Mouse (Mus musculus) kidney, postnatal 10 days (tissue): ENCODE measurements at regions not wholly inside any gene's neighbourhood (a gene's known extent, or its start where the extent isn't known, plus 50 kb on each side); places are given as distances from the start of the nearest gene placed in this dataset.
"Not testable (repeated sequence)": the region's sequence is repeated elsewhere in the genome, so short reads cannot be mapped to it uniquely, and the experiment has no call there.

ENCODE experiments used
- DNase-seq: peaks from one replicate; pipeline ENCODE4 v3.0.0; 2021; ENCODE audit warnings: mixed read lengths

GRCm38 (mm10) chr12:65325347-65325746 is 100.0 kb downstream of the Wdr20rt start:
- DNase-seq: no peak

DNA sequence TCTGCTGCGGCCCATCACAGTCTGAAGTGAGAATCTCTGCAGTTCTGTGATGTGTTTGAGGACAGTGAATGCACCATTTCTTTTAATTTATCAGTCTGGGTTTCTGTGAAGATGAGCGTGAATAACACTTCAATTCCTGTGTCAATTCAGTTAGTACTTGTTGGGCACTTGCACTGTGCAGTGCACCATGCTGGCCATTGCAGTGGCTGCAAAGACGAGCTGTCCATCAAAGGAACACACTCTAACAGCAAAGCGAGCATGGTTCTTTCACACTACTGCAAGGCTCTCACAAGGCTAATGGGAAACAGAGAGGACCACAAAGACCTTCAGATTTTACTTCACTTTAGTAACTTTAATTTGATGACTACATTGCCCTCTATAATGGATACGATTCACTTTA is 103.2 kb downstream of the Wdr20rt start:
- DNase-seq: no peak

GRCm38 (mm10) chr12:65329678-65330077 is 104.4 kb downstream of the Wdr20rt start:
- DNase-seq: no peak

DNA sequence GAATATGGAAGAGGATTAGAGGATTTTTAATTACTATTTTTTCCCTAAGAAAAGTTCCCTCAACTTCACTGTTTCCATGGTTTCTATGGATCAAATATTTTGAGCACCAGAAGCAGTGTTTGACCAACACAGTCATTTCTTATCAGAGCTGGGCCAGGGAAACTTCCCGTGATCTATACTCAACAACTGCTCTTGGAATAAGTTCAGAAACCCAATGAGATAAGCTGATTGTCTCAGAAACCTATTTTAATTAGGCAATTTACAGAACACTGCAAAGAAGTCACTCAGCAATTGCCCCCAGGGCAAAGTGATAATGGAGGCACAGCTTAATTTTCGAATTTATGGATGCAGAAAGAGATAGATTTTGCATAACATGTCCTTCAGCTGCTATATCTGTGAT is 114.7 kb downstream of the Wdr20rt start:
- no peak for DNase-seq

- DNase-seq: no peak
Observed at GRCm38 (mm10) chr12:65347251-65347650, 121.9 kb downstream of the Wdr20rt start.

GRCm38 (mm10) chr12:65349535-65349934 is 124.2 kb downstream of the Wdr20rt start:
- no peak for DNase-seq

DNA sequence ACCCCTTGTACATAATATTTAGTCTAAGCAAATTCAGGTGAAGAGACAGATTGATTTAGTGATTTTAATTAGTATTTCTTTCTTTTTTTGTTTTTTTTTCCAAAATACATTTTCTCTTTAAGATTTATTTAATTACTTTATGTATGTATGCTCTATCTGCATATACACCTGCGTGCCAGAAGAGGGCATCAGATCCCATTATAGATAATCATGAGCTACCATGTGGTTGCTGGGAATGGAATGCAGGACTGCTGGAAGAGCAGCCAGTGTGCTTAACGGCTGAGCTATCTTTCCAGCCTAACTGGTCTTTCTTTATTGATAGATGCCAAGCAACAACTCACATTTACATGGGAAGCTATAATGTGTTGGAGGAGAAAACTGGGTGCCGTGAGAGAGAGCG is 138.9 kb downstream of the Wdr20rt start:
- no peak for DNase-seq

GRCm38 (mm10) chr12:65367334-65367733 is 142.0 kb downstream of the Wdr20rt start:
- no peak for DNase-seq

DNA sequence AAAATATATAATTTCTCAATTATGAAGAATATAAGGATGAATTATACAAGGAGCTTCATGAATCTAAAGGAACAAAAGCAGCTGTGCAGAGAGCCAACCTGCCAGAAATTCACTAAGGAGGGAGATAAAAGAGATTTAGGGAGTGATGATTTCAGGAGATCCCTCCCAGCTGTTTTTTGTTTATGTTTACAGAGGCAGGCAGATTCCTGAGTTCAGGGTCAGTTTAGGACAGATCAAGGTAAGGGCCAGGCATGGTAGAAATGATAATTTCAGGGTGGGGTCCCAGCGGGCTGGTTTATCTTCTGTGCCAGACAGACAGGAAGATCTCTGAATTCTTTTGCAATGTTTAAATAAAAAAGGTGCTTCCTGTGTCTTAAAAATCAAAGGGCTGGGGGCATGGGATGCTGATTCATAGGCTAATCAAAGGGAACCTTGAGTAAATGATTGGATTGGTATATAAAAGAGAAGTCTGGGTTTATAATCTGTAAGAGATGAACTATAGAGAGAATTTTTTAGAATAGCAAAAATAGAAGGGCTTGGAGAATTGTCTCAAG is 142.6 kb downstream of the Wdr20rt start:
- no peak for DNase-seq

DNA sequence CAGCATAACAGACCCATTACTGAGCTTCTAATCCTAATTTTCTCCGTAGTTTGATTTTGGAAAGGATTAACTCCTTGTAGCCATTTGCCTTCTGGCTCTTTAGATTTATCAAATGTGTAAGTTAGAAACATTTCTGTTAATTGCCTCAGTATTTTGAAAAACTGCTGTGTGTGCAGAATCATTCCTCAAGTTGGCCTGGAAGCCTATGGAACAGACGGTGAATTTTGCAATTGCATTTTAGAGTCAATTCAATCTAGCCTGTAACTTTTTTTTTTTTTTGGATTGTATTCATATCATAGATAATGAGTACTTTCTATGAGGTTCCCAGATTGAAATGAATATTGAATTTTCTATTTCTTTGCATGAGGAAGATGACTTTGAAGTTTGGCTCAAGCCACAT is 146.3 kb downstream of the Wdr20rt start:
- no peak for DNase-seq

GRCm38 (mm10) chr12:65379321-65379720 is 154.0 kb downstream of the Wdr20rt start:
- DNase-seq: no peak

- no peak for DNase-seq
Observed at GRCm38 (mm10) chr12:65382118-65382791, 156.9 kb downstream of the Wdr20rt start.

DNA sequence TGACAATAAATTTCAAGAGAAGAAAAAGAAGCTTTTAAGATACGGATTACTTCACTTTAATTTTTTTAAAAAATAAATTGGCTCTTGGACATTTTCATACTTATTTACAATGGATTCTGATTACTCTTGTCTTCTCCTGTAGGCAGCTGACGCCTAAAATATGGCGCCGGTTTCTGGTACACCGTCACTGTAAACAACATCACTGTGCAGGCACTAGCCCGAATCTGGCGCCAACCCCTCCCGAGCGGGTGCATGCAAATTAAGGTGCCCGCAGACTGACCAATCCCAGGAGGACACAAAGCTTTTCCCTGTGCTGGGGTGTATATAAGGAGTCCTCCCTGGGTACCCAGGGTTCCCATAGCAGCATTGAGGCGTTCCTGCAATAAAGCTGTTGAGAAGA is 157.5 kb downstream of the Wdr20rt start:
- not testable (repeated sequence) for DNase-seq

- no peak for DNase-seq
Observed at GRCm38 (mm10) chr12:65386005-65386645, 160.8 kb downstream of the Wdr20rt start.

DNA sequence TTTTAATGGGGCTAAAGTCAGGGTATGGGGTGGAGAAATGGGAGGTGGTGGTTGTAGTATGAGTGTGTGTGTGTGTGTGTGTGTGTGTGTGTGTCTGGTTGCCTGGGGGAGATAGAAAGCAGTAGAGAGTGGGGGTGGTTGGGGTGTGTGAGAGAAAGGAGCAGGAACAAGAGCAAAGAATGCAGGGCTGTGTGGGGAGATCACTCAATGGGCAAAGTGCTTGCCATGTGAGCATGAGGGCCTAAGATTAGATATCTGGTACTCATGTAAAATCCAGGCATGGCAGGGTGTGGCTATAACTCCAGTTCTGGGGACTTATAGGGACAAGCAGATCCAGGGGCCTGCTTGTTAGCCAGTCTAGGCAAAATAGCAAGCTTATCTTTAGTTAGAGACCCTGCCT is 161.7 kb downstream of the Wdr20rt start:
- DNase-seq: no peak

DNA sequence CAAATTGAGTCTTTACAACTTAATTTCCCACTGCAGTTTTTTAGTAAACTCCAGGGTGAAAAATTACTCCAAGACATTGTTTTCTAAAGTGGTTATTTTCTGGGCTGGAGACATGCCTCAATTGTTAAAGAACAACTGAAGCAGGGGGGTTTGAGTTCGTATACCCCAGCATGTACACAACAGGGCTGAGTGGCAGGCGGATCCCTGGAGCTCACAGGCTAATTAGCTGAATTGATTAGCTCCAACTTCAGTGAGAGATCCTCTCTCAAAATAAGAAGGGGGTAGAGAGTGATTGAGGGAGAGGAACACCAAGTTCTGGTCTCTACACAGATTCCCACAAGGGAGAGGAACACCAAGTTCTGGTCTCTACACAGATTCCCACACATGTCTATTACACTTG is 164.2 kb downstream of the Wdr20rt start:
- no peak for DNase-seq

GRCm38 (mm10) chr12:65390330-65390729 is 165.0 kb downstream of the Wdr20rt start:
- DNase-seq: no peak

GRCm38 (mm10) chr12:65401728-65402419 is 176.6 kb downstream of the Wdr20rt start:
- DNase-seq: peak; percentile 47

DNA sequence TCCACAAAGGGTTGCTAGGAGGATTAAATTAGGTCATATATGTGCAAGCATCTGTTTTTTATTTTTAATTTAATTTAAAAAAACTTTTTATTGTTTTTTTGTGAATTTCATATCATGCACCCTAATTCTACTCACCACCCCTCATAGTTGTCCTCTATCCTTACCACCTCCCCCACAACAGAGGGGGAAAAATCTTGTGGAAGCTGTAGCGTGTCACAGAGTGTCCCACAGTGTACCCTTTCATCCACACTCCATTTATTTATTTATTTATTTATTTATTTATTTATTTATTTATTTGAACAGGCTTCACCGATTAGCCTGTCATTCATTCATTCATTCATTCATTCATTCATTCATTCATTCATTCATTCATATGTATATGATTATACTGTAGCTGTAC is 177.8 kb downstream of the Wdr20rt start:
- DNase-seq: no peak

DNA sequence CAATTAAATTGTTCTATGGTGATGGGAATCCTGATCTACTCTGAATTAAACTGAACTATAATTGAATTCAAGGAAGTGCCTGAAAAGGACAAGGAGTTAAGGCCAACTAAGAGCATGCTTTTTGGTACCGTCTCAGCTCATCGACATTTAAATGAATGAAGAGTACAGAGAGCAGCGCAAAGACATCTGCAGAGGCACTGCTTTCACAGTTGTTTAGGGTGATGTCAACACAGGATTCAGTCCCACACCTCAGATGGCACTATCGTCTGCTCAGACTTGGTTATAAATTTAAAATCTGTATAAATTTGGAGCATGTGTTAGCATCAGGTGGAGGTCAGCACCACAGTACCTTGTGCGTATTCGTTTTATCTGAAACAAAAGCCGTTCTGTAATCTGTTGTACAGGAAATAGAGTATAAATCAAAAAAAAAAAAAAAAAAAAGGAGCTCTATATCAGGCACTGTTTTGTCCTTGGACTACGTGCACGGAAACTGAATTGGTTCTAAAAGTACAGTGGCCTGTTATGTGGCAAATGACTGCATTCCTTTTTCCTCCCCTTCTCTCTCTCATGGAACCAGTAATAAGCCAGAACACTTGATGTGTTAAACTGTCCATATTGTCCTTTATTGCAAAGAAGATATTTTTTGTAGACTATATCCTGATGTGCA is 187.8 kb downstream of the Wdr20rt start:
- DNase-seq: no peak

DNA sequence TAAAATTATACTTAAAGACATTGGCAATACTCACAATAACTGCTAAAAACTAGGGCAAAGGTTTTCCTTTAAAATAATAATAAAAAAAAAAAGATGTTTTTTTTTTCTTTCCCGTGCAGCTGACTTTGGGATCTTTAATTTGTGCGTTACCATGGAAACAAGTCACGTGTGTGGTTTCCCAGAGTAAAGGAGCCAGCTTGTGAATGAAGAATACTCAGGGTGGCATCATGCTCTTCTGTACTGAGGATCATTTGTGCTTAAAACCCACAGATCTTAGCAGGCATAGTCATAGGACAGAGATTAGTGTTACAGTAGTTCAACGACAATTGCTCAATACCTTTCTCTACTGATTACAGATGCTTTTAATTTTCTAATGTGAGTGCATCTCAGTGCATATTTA is 189.1 kb downstream of the Wdr20rt start:
- no peak for DNase-seq

DNA sequence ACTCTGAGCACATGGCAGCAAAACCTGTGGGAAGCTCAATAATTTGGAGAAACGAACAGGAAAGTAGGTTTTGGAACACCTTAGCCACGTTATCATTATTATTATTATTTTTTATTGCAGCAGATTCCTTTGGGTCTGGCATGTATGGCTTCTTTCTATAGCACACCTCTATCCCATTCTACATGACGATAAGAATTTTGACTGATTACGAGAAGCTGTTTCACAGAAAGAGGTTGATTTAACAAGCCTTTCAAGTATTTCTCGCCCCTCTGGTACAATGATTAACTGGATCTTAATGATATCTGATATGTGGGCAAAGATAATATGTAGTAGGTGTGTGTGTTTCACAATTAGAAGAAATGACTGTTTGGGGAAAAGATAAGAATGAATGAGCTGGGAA is 191.6 kb downstream of the Wdr20rt start:
- DNase-seq: no peak

DNA sequence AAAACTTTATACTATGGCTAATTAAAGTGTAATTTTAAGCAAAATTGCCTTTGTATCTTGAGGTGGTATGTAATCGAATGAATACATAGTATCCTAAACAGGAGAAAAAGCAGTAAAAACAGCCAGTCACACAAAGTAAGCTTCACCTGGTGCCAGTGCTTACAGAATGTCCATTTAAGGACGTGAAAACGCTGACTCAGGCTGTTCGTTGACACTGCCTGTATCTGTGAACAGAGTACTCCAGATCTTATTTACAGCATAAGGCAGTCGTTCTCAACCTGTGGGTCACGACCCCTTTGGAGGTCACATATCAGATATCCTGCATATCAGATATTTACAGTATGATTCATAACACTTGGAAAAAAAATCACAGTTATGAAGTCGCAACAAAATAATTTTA is 194.8 kb downstream of the Wdr20rt start:
- DNase-seq: no peak
